Mouse (Mus musculus): ENCODE data around the gene Slc15a4.

Slc15a4 gene

GRCm38 (mm10) chr5:127620371-127620770, 12.3 kb downstream of the Slc15a4 start:
- no peak for DNase-seq (ENCODE audit: low read depth, low spot score)

GRCm38 (mm10) chr5:127618834-127619233, 13.9 kb downstream of the Slc15a4 start:
- DNase-seq (ENCODE audit: low read depth, low spot score) = no peak

- DNase-seq (ENCODE audit: low read depth, low spot score) = peak; percentile 68
Observed at GRCm38 (mm10) chr5:127616884-127617635, 15.6 kb downstream of the Slc15a4 start.

GRCm38 (mm10) chr5:127616151-127616550, 16.5 kb downstream of the Slc15a4 start:
- DNase-seq (ENCODE audit: low read depth, low spot score) = no peak

- no peak for DNase-seq (ENCODE audit: low read depth, low spot score)
Observed at GRCm38 (mm10) chr5:127615459-127615858, 17.2 kb downstream of the Slc15a4 start.

- no peak for DNase-seq (ENCODE audit: low read depth, low spot score)
Observed at GRCm38 (mm10) chr5:127612397-127612796, 20.3 kb downstream of the Slc15a4 start.

- DNase-seq (ENCODE audit: low read depth, low spot score) = no peak
Observed at GRCm38 (mm10) chr5:127611881-127612280, 20.8 kb downstream of the Slc15a4 start.

GRCm38 (mm10) chr5:127610787-127611509, 21.7 kb downstream of the Slc15a4 start:
- no peak for DNase-seq (ENCODE audit: low read depth, low spot score)

- no peak for DNase-seq (ENCODE audit: low read depth, low spot score)
Observed at GRCm38 (mm10) chr5:127609191-127609714, 23.4 kb downstream of the Slc15a4 start.

GRCm38 (mm10) chr5:127607507-127607906, 25.2 kb downstream of the Slc15a4 start:
- no peak for DNase-seq (ENCODE audit: low read depth, low spot score)

- no peak for DNase-seq (ENCODE audit: low read depth, low spot score)
Observed at GRCm38 (mm10) chr5:127602996-127603395, 29.7 kb downstream of the Slc15a4 start.

- DNase-seq (ENCODE audit: low read depth, low spot score) = no peak
Observed at GRCm38 (mm10) chr5:127596862-127597261, 35.8 kb downstream of the Slc15a4 start.

GRCm38 (mm10) chr5:127595676-127596075, 37.0 kb downstream of the Slc15a4 start:
- no peak for DNase-seq (ENCODE audit: low read depth, low spot score)

- no peak for DNase-seq (ENCODE audit: low read depth, low spot score)
Observed at GRCm38 (mm10) chr5:127592854-127593253, 39.8 kb downstream of the Slc15a4 start.

GRCm38 (mm10) chr5:127592406-127592805, 40.3 kb downstream of the Slc15a4 start:
- DNase-seq (ENCODE audit: low read depth, low spot score) = no peak

GRCm38 (mm10) chr5:127587854-127588253, 44.8 kb downstream of the Slc15a4 start:
- no peak for DNase-seq (ENCODE audit: low read depth, low spot score)

GRCm38 (mm10) chr5:127583658-127584057, 49.0 kb downstream of the Slc15a4 start:
- DNase-seq (ENCODE audit: low read depth, low spot score) = no peak

GRCm38 (mm10) chr5:127577419-127577818, 55.3 kb downstream of the Slc15a4 start:
- no peak for DNase-seq (ENCODE audit: low read depth, low spot score)

GRCm38 (mm10) chr5:127567165-127567741, 65.4 kb downstream of the Slc15a4 start:
- no peak for DNase-seq (ENCODE audit: low read depth, low spot score)

- DNase-seq (ENCODE audit: low read depth, low spot score) = no peak
Observed at GRCm38 (mm10) chr5:127561086-127561485, 71.6 kb downstream of the Slc15a4 start.

GRCm38 (mm10) chr5:127548136-127548535, 84.6 kb downstream of the Slc15a4 start:
- no peak for DNase-seq (ENCODE audit: low read depth, low spot score)

- no peak for DNase-seq (ENCODE audit: low read depth, low spot score)
Observed at GRCm38 (mm10) chr5:127546585-127546991, 86.1 kb downstream of the Slc15a4 start.

Measured in c-Kit-negative CD71-positive TER-119-positive erythroid progenitor cells, embryonic 14.5 days (primary cell).